Comparison of ENCODE assay signal across 10 mouse cellular contexts in the genomic region with DNA sequence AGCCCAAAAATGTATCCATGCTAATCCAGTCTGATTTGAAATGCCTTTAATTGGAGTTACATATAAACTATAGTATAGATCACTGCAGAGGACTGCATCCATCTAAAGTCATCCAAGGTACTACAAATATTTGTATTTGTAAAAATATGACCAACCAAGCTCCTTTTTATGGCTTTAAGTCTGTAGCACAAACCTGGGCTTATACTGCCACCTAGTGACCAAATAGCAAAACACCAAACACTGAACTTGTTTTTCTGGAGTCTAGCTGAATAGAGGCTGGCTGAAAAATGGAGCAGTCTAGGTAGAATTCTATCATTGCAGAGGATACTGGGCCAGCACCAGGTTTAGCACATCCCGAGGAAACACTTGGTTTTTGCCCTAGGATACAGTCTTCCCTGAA. TPM values are rescaled to one million over a fixed set of nuclear protein-coding genes. Genes with fewer than 3 reads are reported as not detected.
DNase-seq lines count a peak whose midpoint lies in the region; ATAC-seq and TF ChIP-seq lines count a peak whose summit lies in the region.
"Had no signal": no experiment of that assay in that cellular context is flagged by ENCODE, and none has a peak within 500 bp of the region (broad histone marks: within the 10 kb centered on the region; RNA-seq: fewer than 3 reads in every experiment).

No protein-coding gene starts in this region.

- DNase-seq in heart, adult 2 months, result no peak
- peak; percentile 25 to 37 for DNase-seq in right cerebral cortex, postnatal 10 days (ENCODE audit: low spot score in 2 of 2)
- no peak for DNase-seq in right cerebral cortex, postnatal 25 days
- peak; percentile 77 for DNase-seq in cerebellum, adult 9-10 months
- DNase-seq in kidney, postnatal 10 days, result peak; percentile 8
- DNase-seq in splenic B cell, adult 2 months (ENCODE audit: low read depth, low spot score), result peak; percentile 63
- DNase-seq in ovary, postnatal 36 days (ENCODE audit: low spot score), result no peak

- no peak overlapping the region for H3K9ac ChIP-seq in heart, adult 2 months (ENCODE audit: low read depth, low read length)
- no peak overlapping the region for H3K9ac ChIP-seq in heart, embryonic 12.5 days

- no peak for ATAC-seq in heart, embryonic 12.5 days (ENCODE audit: insufficient number of reproducible peaks, low FRiP score)

- no peak for TF ChIP-seq EP300 in heart, adult 2 months (IDR thresholded peaks at IDR 0.05; ENCODE audit: insufficient read depth, low read depth, low read length)

- H3K9me3 ChIP-seq in heart, embryonic 12.5 days (replicated peaks), result no peaks in the 10 kb centered on the region

- peak; percentile 89 for TF ChIP-seq CTCF in heart, adult 2 months (IDR thresholded peaks at IDR 0.05)

- H3K27me3 ChIP-seq in heart, adult 2 months (ENCODE audit: control insufficient read depth, insufficient read depth, low read length), result no peaks in the 10 kb centered on the region
- peaks cover 56% of the 10 kb centered on the region for H3K27me3 ChIP-seq in heart, embryonic 12.5 days (replicated peaks)
- H3K27me3 ChIP-seq in splenic B cell, adult 2 months (ENCODE audit: control insufficient read depth, insufficient read depth, low read length, poor library complexity, severe bottlenecking), result no peaks in the 10 kb centered on the region

- no peak overlapping the region for H3K27ac ChIP-seq in heart, adult 2 months
- H3K27ac ChIP-seq in heart, embryonic 12.5 days (ENCODE audit: poor library complexity, severe bottlenecking), result no peak overlapping the region

- no peaks in the 10 kb centered on the region for H3K36me3 ChIP-seq in heart, adult 2 months (ENCODE audit: control insufficient read depth, insufficient read depth, low read length)
- H3K36me3 ChIP-seq in heart, embryonic 12.5 days, result no peaks in the 10 kb centered on the region
- no peaks in the 10 kb centered on the region for H3K36me3 ChIP-seq in splenic B cell, adult 2 months (ENCODE audit: control insufficient read depth, insufficient read depth, low read length, poor library complexity, severe bottlenecking)

- TF ChIP-seq POLR2A in heart, adult 2 months (IDR thresholded peaks at IDR 0.05; ENCODE audit: insufficient read depth, low read depth, low read length), result no peak

- H3K79me2 ChIP-seq in heart, adult 2 months (replicated peaks; ENCODE audit: control insufficient read depth, insufficient read depth, low read length), result no peaks in the 10 kb centered on the region

- no peak overlapping the region for H3K4me3 ChIP-seq in heart, adult 2 months
- no peak overlapping the region for H3K4me3 ChIP-seq in heart, embryonic 12.5 days

- H3K4me1 ChIP-seq in heart, adult 2 months (ENCODE audit: control insufficient read depth, insufficient read depth, low read length), result no peaks in the 10 kb centered on the region
- H3K4me1 ChIP-seq in heart, embryonic 12.5 days (replicated peaks), result no peaks in the 10 kb centered on the region

- H3K4me2 ChIP-seq in heart, embryonic 12.5 days, result no peak overlapping the region

- intact Hi-C loops in heart, adult 2 months (cut with DNase I), result loop anchor here (2.0 kb wide), 1 partner anchor 180 kb away; no protein-coding TSS in a partner anchor

- WGBS in heart, adult 2 months, result 0% methylated on average over 1 of the region's 1 CpGs
- WGBS in heart, embryonic 12.5 days, result 0% methylated on average over 1 of the region's 1 CpGs

RNA-seq across cellular contexts. Expression of a gene that starts 19.0 kb away (rescaled TPM):
- not detected for total RNA-seq in heart, adult 2 months (2021)
- 0.67 TPM in 1 of 2 replicates, not detected in the other for polyA plus RNA-seq in heart, adult 2 months (2012; rRNA removed)
- polyA plus RNA-seq in heart, embryonic 12.5 days (2016; fragmentation: Nextera tagmentation; extraction: Ambion mirVana), result not detected in 2 replicates
- total RNA-seq: adrenal gland, postnatal 36 days; layer of hippocampus, postnatal 10 days had no signal

RNA-seq across cellular contexts. Expression of a gene that starts 26.5 kb away (rescaled TPM):
- not detected for total RNA-seq in heart, adult 2 months (2021)
- polyA plus RNA-seq in heart, adult 2 months (2012; rRNA removed), result 0.38 TPM in 1 of 2 replicates, not detected in the other
- polyA plus RNA-seq in heart, embryonic 12.5 days (2016; fragmentation: Nextera tagmentation; extraction: Ambion mirVana), result 0.24 TPM in 1 of 2 replicates, not detected in the other
- total RNA-seq: adrenal gland, postnatal 36 days had no signal

Comparison
In these comparisons a context has a peak if more than half of its experiments do, and no peak if none do; other contexts are left out.
1. DNase-seq: peak in right cerebral cortex, postnatal 10 days (2 of 2), cerebellum, adult 9-10 months (single experiment), kidney, postnatal 10 days (single experiment) and splenic B cell, adult 2 months (single experiment); none in heart, adult 2 months (0 of 2), right cerebral cortex, postnatal 25 days (single experiment) and ovary, postnatal 36 days (single experiment).